Mouse (Mus musculus) bone marrow, adult 2 months (tissue): Measurements from ENCODE around the gene Llph.

ENCODE experiments used
- CTCF ChIP-seq: fragments of 200-500 bp; IDR thresholded peaks from 2 replicates; pipeline ENCODE4 v1.5.1; 2011; ENCODE audit warnings: low read length, control low read depth; ENCODE audit not compliant: control insufficient read depth, insufficient read depth
- POLR2A ChIP-seq: fragments of 200-500 bp; IDR thresholded peaks from 2 replicates; pipeline ENCODE4 v1.6.1; 2011; ENCODE audit warnings: low read depth, mild to moderate bottlenecking, control low read depth, low read length, borderline replicate concordance; ENCODE audit not compliant: control insufficient read depth

- TF ChIP-seq CTCF (no peak), POLR2A (no peak)
Observed at GRCm38 (mm10) chr10:120272270-120272883, 45.5 kb downstream of the Llph start.
